40 mouse cellular contexts compared by ENCODE assay signal in the genomic region with DNA sequence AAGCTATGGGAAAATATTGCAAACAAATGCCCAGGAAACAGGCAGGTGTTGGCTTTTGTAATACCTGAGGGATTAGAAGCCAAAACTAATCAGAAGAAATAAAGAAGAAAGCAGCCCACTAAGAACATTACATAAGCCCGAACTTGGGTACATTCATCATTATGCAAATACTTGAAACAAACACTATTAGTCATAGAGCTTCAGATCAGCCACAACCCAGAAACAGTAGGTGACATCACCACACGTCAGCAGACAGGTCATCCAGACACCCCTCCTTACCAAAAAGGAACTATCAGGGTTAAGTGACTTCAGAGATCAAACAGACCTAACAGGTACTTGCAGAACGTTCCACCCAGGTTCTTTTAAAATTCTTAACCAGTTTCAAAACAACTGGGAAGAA. TPM values are rescaled to one million over a fixed set of nuclear protein-coding genes. Genes with fewer than 3 reads are reported as not detected.
DNase-seq lines count a peak whose midpoint lies in the region; ATAC-seq and TF ChIP-seq lines count a peak whose summit lies in the region.
"Had no signal": no experiment of that assay in that cellular context is flagged by ENCODE, and none has a peak within 500 bp of the region (broad histone marks: within the 10 kb centered on the region; RNA-seq: fewer than 3 reads in every experiment).

No protein-coding gene starts in this region.

- H3K4me3 ChIP-seq in hindbrain, postnatal 0 days (ENCODE audit: low read length), result no peak overlapping the region
- H3K4me3 ChIP-seq: forebrain, embryonic 13.5 days; heart, embryonic 10.5 days; heart, embryonic 15.5 days; intestine, embryonic 15.5 days; layer of hippocampus, adult 2 months; limb, embryonic 13.5 days; midbrain, embryonic 13.5 days had no signal

- H3K4me1 ChIP-seq in hindbrain, postnatal 0 days (ENCODE audit: insufficient read depth, low read length), result no peaks in the 10 kb centered on the region
- H3K4me1 ChIP-seq: forebrain, embryonic 13.5 days; heart, embryonic 15.5 days; intestine, embryonic 15.5 days; midbrain, embryonic 13.5 days had no signal

- no peak for TF ChIP-seq CTCF in hindbrain, postnatal 0 days (IDR thresholded peaks at IDR 0.05; ENCODE audit: low read depth)

- 65% methylated on average over 3 of the region's 3 CpGs for WGBS in hindbrain, postnatal 0 days

- no peaks in the 10 kb centered on the region for H3K9me3 ChIP-seq in hindbrain, postnatal 0 days (ENCODE audit: low read length)
- H3K9me3 ChIP-seq: forebrain, embryonic 13.5 days; heart, embryonic 10.5 days; heart, embryonic 15.5 days; intestine, embryonic 15.5 days; limb, embryonic 13.5 days; midbrain, embryonic 13.5 days had no signal

- DNase-seq in adrenal gland, postnatal 36 days, result peak; percentile 28 to 43
- no peak for DNase-seq in adrenal gland, postnatal 10 days
- DNase-seq in lung, postnatal 36 days, result peak; percentile 56
- DNase-seq in lung, postnatal 4 days, result no peak
- DNase-seq in A20 (ENCODE audit: low read depth, low spot score), result peak; percentile 60
- peak; percentile 54 for DNase-seq in brain, adult 2 months (ENCODE audit: low read depth, low spot score)
- DNase-seq in right cerebral cortex, postnatal 10 days (ENCODE audit: low spot score in 2 of 2), result no peak
- no peak for DNase-seq in hindbrain, postnatal 0 days (ENCODE audit: low spot score)
- DNase-seq: cerebellum, adult 9-10 months; cerebellum, postnatal 36 days; gastrocnemius, postnatal 10 days; kidney, adult 2 months; kidney, postnatal 36 days; retina, postnatal 1 day; right cerebral cortex, postnatal 4 days; thymus, adult 2 months; thymus, postnatal 36 days had no signal

- H3K36me3 ChIP-seq in hindbrain, postnatal 0 days (ENCODE audit: insufficient read depth, low read length), result no peaks in the 10 kb centered on the region
- H3K36me3 ChIP-seq: heart, embryonic 10.5 days; heart, embryonic 15.5 days; intestine, embryonic 15.5 days; limb, embryonic 13.5 days; midbrain, embryonic 13.5 days had no signal

- H3K27me3 ChIP-seq in hindbrain, postnatal 0 days (ENCODE audit: insufficient read depth, low read length), result no peaks in the 10 kb centered on the region
- H3K27me3 ChIP-seq: forebrain, embryonic 13.5 days; heart, embryonic 15.5 days; intestine, embryonic 15.5 days; limb, embryonic 13.5 days; midbrain, embryonic 13.5 days had no signal

- ATAC-seq in hindbrain, postnatal 0 days, result no peak
- ATAC-seq: forebrain, embryonic 13.5 days; hindbrain, embryonic 16.5 days; intestine, embryonic 15.5 days; midbrain, embryonic 13.5 days had no signal

- no peak overlapping the region for H3K9ac ChIP-seq in hindbrain, postnatal 0 days (replicated peaks; ENCODE audit: low read length)
- H3K9ac ChIP-seq: forebrain, embryonic 13.5 days; heart, embryonic 15.5 days; intestine, embryonic 15.5 days; limb, embryonic 13.5 days; midbrain, embryonic 13.5 days had no signal

- no peak overlapping the region for H3K27ac ChIP-seq in hindbrain, postnatal 0 days
- H3K27ac ChIP-seq: forebrain, embryonic 13.5 days; heart, embryonic 10.5 days; heart, embryonic 15.5 days; intestine, embryonic 15.5 days; layer of hippocampus, adult 2 months; limb, embryonic 13.5 days; macrophage; midbrain, embryonic 13.5 days had no signal

- H3K4me2 ChIP-seq in hindbrain, postnatal 0 days (ENCODE audit: low read depth, low read length), result no peak overlapping the region
- H3K4me2 ChIP-seq: forebrain, embryonic 13.5 days; heart, embryonic 15.5 days; intestine, embryonic 15.5 days; limb, embryonic 13.5 days; liver, embryonic 11.5 days; midbrain, embryonic 13.5 days had no signal

RNA-seq across cellular contexts. Expression of gene Gm7168, which starts 22.2 kb away (rescaled TPM):
- total RNA-seq in adrenal gland, postnatal 36 days (2021), result under 1 TPM in 1 of 2 experiments, not detected in 1; 0.20 TPM
- total RNA-seq in adrenal gland, postnatal 10 days (2021), result not detected
- total RNA-seq in hindbrain, postnatal 0 days (2014; rRNA removed), result not detected in 2 replicates
- not detected in 2 replicates for polyA plus RNA-seq in hindbrain, postnatal 0 days (2015; fragmentation: Nextera tagmentation; extraction: Ambion mirVana)
- total RNA-seq: gastrocnemius, postnatal 10 days; heart, postnatal 25 days; layer of hippocampus, postnatal 25 days; left cerebral cortex, adult 8-10 months; left cerebral cortex, postnatal 36 days; megakaryocyte-erythroid progenitor cell, adult 5-6 weeks; monocyte, adult 5-6 weeks had no signal
- polyA plus RNA-seq: embryonic facial prominence, embryonic 11.5 days; forebrain, embryonic 13.5 days; gonadal fat pad, adult 2 months; heart, embryonic 10.5 days; heart, embryonic 15.5 days; hindbrain, embryonic 11.5 days; hindbrain, embryonic 16.5 days; intestine, embryonic 15.5 days; kidney, adult 2 months; kidney, embryonic 16.5 days; limb, embryonic 13.5 days; liver, embryonic 11.5 days; liver, embryonic 16.5 days; macrophage; midbrain, embryonic 13.5 days; neural tube, embryonic 14.5 days; spleen, adult 2 months; thymus, adult 2 months had no signal

Comparison
In these comparisons a context has a peak if more than half of its experiments do, and no peak if none do; other contexts are left out.
1. DNase-seq: peak in adrenal gland, postnatal 36 days (2 of 2), lung, postnatal 36 days (single experiment), A20 (single experiment) and brain, adult 2 months (single experiment); none in adrenal gland, postnatal 10 days (single experiment), lung, postnatal 4 days (0 of 2), right cerebral cortex, postnatal 10 days (0 of 2) and hindbrain, postnatal 0 days (single experiment).